Mouse (Mus musculus): ENCODE results near the gene Abca2.

DNA sequence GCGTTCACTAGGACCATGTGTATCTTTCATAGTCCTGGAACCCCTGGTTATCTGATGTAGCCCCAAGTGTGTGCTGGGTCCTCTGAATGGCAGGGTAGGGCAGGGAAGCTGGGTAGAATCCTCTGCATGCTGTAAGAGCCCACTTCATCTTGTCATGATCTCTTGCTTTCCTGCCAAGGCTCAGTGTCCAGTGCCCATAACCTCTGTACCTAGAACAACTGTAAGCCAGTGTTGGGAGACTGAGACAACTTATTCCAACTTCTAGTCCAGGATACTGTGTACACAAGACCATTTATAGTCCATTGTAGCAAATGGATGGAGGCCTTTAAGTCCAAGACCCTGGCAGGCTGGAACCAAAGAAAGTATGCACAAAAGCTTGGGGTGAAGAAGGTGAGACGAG is 36.8 kb downstream of the Abca2 start:
- TF ChIP-seq CTCF (IDR thresholded peaks at IDR 0.05; ENCODE audit: insufficient read depth, low read depth, low read length) (no peak), POLR2A (IDR thresholded peaks at IDR 0.05; ENCODE audit: insufficient read depth, low read depth, low read length) (no peak)

All from olfactory bulb, adult 2 months (tissue).